Mouse (Mus musculus) midbrain, embryonic 11.5 days (tissue): ENCODE measurements around the gene Nlrc5. TPM values are rescaled to one million over a fixed set of nuclear protein-coding genes. Genes with fewer than 3 reads are reported as not detected.

Experiments used
- ATAC-seq: fragments of 200-750 bp; cut with Nextera tagmentation; 2 replicates; pipeline ENCODE4 v1.8.0; 2017; ENCODE audit warnings: moderate TSS enrichment, moderate library complexity; ENCODE audit not compliant: low FRiP score
- DNase-seq: peaks from one replicate; pipeline ENCODE4 v3.0.0; 2015; ENCODE audit warnings: low spot score; ENCODE audit errors: missing footprints
- H3K27ac ChIP-seq: fragments of 300-500 bp; sonication (generic); 2 replicates; pipeline ENCODE4 v1.5.1; 2014; ENCODE audit warnings: low read depth, low read length
- H3K27me3 ChIP-seq: fragments of 300-500 bp; sonication (generic); 2 replicates; pipeline ENCODE4 v1.6.1; 2014; ENCODE audit warnings: mild to moderate bottlenecking, low read length, moderate library complexity, mixed read lengths; ENCODE audit not compliant: control insufficient read depth, insufficient read depth
- H3K36me3 ChIP-seq: fragments of 300-500 bp; sonication (generic); 2 replicates; pipeline ENCODE4 v1.6.1; 2014; ENCODE audit warnings: mild to moderate bottlenecking, low read length, moderate library complexity, mixed read lengths; ENCODE audit not compliant: control insufficient read depth, insufficient read depth
- H3K4me1 ChIP-seq: fragments of 300-500 bp; sonication (generic); 2 replicates; pipeline ENCODE4 v1.6.1; 2014; ENCODE audit warnings: low read length; ENCODE audit not compliant: control insufficient read depth, insufficient read depth
- H3K4me2 ChIP-seq: fragments of 300-500 bp; sonication (generic); 2 replicates; pipeline ENCODE4 v1.6.1; 2014; ENCODE audit warnings: mild to moderate bottlenecking, moderate library complexity
- H3K4me3 ChIP-seq: fragments of 300-500 bp; sonication (generic); 2 replicates; pipeline ENCODE4 v1.5.1; 2014; ENCODE audit warnings: low read depth, low read length
- H3K9ac ChIP-seq: fragments of 300-500 bp; sonication (generic); 2 replicates; pipeline ENCODE4 v1.6.1; 2014; ENCODE audit warnings: low read length
- H3K9me3 ChIP-seq: fragments of 300-500 bp; sonication (generic); 2 replicates; pipeline ENCODE4 v1.6.1; 2016; ENCODE audit warnings: low read length; ENCODE audit not compliant: control insufficient read depth
- WGBS: fragments of 180-500 bp; shearing (Covaris S2); extraction: QIAGEN DNeasy Blood & Tissue Kit; methylation state at CpG from one replicate; pipeline ENCODE4 v1.1.7; 2014; 5-methylcytosine and 5-hydroxymethylcytosine counted together
- polyA plus RNA-seq: library from polyadenylated mRNA; unstranded; fragments of >200 nt; fragmentation: Nextera tagmentation; extraction: Ambion mirVana; gene quantifications from 2 replicates; pipeline ENCODE4 v1.2.1, GENCODE M21; 2014

Nlrc5 gene
- polyA plus RNA-seq, 1 experiment from 2014 or later: not detected

DNA sequence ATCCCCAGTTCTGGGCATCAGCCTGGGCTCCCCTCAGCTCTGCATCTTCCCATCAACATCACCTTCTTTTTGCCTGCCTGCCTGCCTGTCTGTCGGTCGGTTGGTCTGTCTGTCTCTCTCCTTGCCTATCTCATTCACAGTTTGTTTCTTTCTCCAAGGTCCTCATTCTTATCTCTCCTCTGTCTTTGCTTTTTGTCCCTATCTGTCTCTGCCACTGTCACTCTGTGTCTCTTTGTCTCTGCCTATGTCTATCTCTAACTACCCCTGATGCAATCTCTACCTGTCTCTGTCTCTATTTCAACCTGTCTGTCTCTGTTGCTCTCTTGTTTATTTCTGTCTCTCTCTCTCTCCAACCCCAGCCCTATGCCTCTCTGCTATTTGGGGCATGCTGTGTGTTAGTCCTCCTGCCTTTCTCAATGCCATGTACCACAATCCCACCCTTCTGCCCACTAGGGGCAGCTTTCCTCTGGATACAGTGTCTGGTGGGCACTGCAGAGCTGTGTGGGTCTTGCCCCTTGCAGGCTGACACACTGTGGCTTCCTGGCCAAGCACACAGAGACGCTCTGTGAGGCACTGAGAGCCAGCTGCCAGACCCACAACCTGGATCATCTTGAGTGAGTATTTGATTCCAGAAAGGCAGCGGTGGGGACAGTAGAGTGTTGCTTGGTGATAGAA lies 55.8 kb downstream of the Nlrc5 start:
- Histone ChIP-seq H3K27me3 (no peaks in the 10 kb centered on the region; the same call in 1 of the 2 replicates), H3K27ac (no peak overlapping the region), H3K9ac (no peak overlapping the region), H3K4me1 (peaks cover 2% of the 10 kb centered on the region; the same call in 1 of the 2 replicates), H3K9me3 (no peaks in the 10 kb centered on the region), H3K4me3 (no peak overlapping the region), H3K4me2 (no peak overlapping the region), H3K36me3 (no peaks in the 10 kb centered on the region)
- 80% methylated on average over 4 of the region's 4 CpGs for WGBS
- DNase-seq: no peak
- no peak for ATAC-seq

GRCm38 (mm10) chr8:94492021-94492681 lies 58.0 kb downstream of the Nlrc5 start:
- peak; percentile 97 for DNase-seq
- 5% methylated on average over 15 of the region's 15 CpGs for WGBS
- H3K27ac ChIP-seq: no peak overlapping the region
- H3K4me1 ChIP-seq: peaks cover 2% of the 10 kb centered on the region; the same call in 1 of the 2 replicates
- peak overlapping the region; percentile 67 for H3K9ac ChIP-seq
- peak; percentile 89 for ATAC-seq
- no peaks in the 10 kb centered on the region for H3K9me3 ChIP-seq
- H3K4me3 ChIP-seq: peak overlapping the region; percentile 26
- H3K36me3 ChIP-seq: no peaks in the 10 kb centered on the region
- no peaks in the 10 kb centered on the region; the same call in 1 of the 2 replicates for H3K27me3 ChIP-seq
- peak overlapping the region; percentile 69 for H3K4me2 ChIP-seq

- H3K4me3 ChIP-seq: no peak overlapping the region
- ATAC-seq (no peak), DNase-seq (no peak)
- WGBS: 56% methylated on average over 1 of the region's 1 CpGs
- peaks cover 2% of the 10 kb centered on the region; the same call in 1 of the 2 replicates for H3K4me1 ChIP-seq
- H3K4me2 ChIP-seq: no peak overlapping the region
- H3K9ac ChIP-seq: no peak overlapping the region
- H3K36me3 ChIP-seq: no peaks in the 10 kb centered on the region
- no peak overlapping the region for H3K27ac ChIP-seq
- no peaks in the 10 kb centered on the region; the same call in 1 of the 2 replicates for H3K27me3 ChIP-seq
- no peaks in the 10 kb centered on the region for H3K9me3 ChIP-seq
Observed at GRCm38 (mm10) chr8:94493240-94493639, 59.1 kb downstream of the Nlrc5 start.

GRCm38 (mm10) chr8:94515430-94516208 lies 81.5 kb downstream of the Nlrc5 start:
- H3K9me3 ChIP-seq: no peaks in the 10 kb centered on the region
- H3K27ac ChIP-seq: no peak overlapping the region
- H3K27me3 ChIP-seq: no peaks in the 10 kb centered on the region
- no peak overlapping the region for H3K9ac ChIP-seq
- 61% methylated on average over 5 of the region's 5 CpGs for WGBS
- no peaks in the 10 kb centered on the region for H3K4me1 ChIP-seq
- H3K4me2 ChIP-seq: no peak overlapping the region
- H3K4me3 ChIP-seq: no peak overlapping the region
- DNase-seq (no peak), ATAC-seq (no peak)
- H3K36me3 ChIP-seq: no peaks in the 10 kb centered on the region

DNA sequence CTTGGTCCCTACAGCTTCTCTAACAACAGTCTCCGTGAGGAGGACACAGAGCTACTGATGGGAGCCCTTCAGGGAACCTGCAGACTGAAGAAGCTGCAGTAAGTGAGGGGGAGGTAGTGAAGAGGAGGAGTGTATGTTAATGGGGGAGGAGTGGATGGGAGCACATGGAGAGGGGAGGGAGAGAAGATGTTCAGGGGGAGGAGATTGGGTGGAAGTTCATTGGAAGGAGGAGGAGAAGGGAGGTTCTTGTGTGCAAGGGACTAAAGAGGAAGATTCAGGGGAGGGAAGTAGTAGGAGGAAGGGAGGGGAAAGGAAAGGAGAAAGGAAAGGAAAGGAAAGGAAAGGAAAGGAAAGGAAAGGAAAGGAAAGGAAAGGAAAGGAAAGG lies 82.0 kb downstream of the Nlrc5 start:
- no peaks in the 10 kb centered on the region for H3K27me3 ChIP-seq
- H3K4me1 ChIP-seq: no peaks in the 10 kb centered on the region
- no peaks in the 10 kb centered on the region for H3K36me3 ChIP-seq
- DNase-seq (no peak), ATAC-seq (no peak)
- 35% methylated on average over 1 of the region's 1 CpGs for WGBS
- H3K4me3 ChIP-seq: no peak overlapping the region
- H3K9me3 ChIP-seq: no peaks in the 10 kb centered on the region
- H3K4me2 ChIP-seq: no peak overlapping the region
- no peak overlapping the region for H3K9ac ChIP-seq
- no peak overlapping the region for H3K27ac ChIP-seq

- Histone ChIP-seq H3K27me3 (no peaks in the 10 kb centered on the region), H3K4me1 (no peaks in the 10 kb centered on the region), H3K9ac (no peak overlapping the region), H3K9me3 (no peaks in the 10 kb centered on the region), H3K4me2 (no peak overlapping the region), H3K36me3 (no peaks in the 10 kb centered on the region), H3K4me3 (no peak overlapping the region), H3K27ac (no peak overlapping the region)
- DNase-seq (no peak), ATAC-seq (no peak)
- 75% methylated on average over 3 of the region's 3 CpGs for WGBS
Observed at GRCm38 (mm10) chr8:94516766-94517165, 82.6 kb downstream of the Nlrc5 start.

GRCm38 (mm10) chr8:94518331-94518730 lies 84.2 kb downstream of the Nlrc5 start:
- no peak for DNase-seq
- WGBS: 78% methylated on average over 10 of the region's 10 CpGs
- ATAC-seq: no peak
- Histone ChIP-seq H3K4me3 (no peak overlapping the region), H3K27me3 (no peaks in the 10 kb centered on the region), H3K4me2 (no peak overlapping the region), H3K9ac (no peak overlapping the region), H3K36me3 (no peaks in the 10 kb centered on the region), H3K27ac (no peak overlapping the region), H3K9me3 (no peaks in the 10 kb centered on the region), H3K4me1 (no peaks in the 10 kb centered on the region)

GRCm38 (mm10) chr8:94519021-94519420 lies 84.9 kb downstream of the Nlrc5 start:
- Histone ChIP-seq H3K9me3 (no peaks in the 10 kb centered on the region), H3K27me3 (no peaks in the 10 kb centered on the region), H3K9ac (no peak overlapping the region), H3K27ac (no peak overlapping the region), H3K36me3 (no peaks in the 10 kb centered on the region), H3K4me1 (no peaks in the 10 kb centered on the region), H3K4me2 (no peak overlapping the region), H3K4me3 (no peak overlapping the region)
- ATAC-seq (no peak), DNase-seq (no peak)
- 94% methylated on average over 5 of the region's 5 CpGs for WGBS

- no peak overlapping the region for H3K4me2 ChIP-seq
- no peaks in the 10 kb centered on the region for H3K9me3 ChIP-seq
- no peak overlapping the region for H3K9ac ChIP-seq
- ATAC-seq (no peak), DNase-seq (no peak)
- no peaks in the 10 kb centered on the region for H3K36me3 ChIP-seq
- 65% methylated on average over 4 of the region's 4 CpGs for WGBS
- H3K4me3 ChIP-seq: no peak overlapping the region
- no peak overlapping the region for H3K27ac ChIP-seq
- H3K27me3 ChIP-seq: no peaks in the 10 kb centered on the region
- no peaks in the 10 kb centered on the region for H3K4me1 ChIP-seq
Observed at GRCm38 (mm10) chr8:94521481-94521880, 87.3 kb downstream of the Nlrc5 start.
